Mouse (Mus musculus) brain, embryonic 14.5 days (tissue): ENCODE results near the gene 4833439L19Rik.

Experiments
- CTCF ChIP-seq: fragments of 200-500 bp; IDR thresholded peaks from 2 replicates; pipeline ENCODE4 v1.5.1; 2012; ENCODE audit warnings: inconsistent platforms, mild to moderate bottlenecking, moderate library complexity, borderline replicate concordance; ENCODE audit not compliant: insufficient read depth, insufficient read length; ENCODE audit errors: extremely low read depth
- POLR2A ChIP-seq: fragments of 200-500 bp; IDR thresholded peaks from 2 replicates; pipeline ENCODE4 v1.6.1; 2012; ENCODE audit warnings: mild to moderate bottlenecking, inconsistent platforms, borderline replicate concordance; ENCODE audit not compliant: poor library complexity, insufficient read depth, insufficient read length, severe bottlenecking; ENCODE audit errors: extremely low read depth

GRCm38 (mm10) chr13:54603501-54603900 lies 38.3 kb upstream of the 4833439L19Rik start:
- TF ChIP-seq POLR2A, result no peak
- peak; percentile 3; the same call in 1 of the 2 replicates for TF ChIP-seq CTCF
